Mouse (Mus musculus) spleen, postnatal 14 days (tissue): ENCODE measurements around the gene Slc30a9.

Source experiments
- DNase-seq, 2 experiments: peaks; one replicate each; pipeline ENCODE4 v3.0.0; 2021 to 2022; ENCODE audit warnings: low spot score in 2 of 2

Gene Slc30a9

DNA sequence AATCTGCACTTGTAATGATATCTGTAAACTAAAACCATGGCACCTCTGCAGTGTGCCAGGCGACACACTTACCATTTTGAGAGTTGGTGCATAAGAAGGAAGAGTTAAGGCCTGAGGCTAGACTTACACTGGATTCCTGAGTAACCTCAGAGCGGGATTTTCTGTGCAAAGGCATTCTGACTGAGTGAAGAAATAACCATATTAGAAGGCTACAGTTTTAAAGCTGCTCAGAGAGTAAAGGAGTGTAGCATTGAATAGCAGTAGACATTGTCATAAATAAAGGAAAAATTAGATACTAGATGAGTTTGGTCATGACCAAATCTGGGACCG lies 5.7 kb downstream of the Slc30a9 start:
- no peak for DNase-seq

- DNase-seq: no peak
These were observed 15.0 kb downstream of the Slc30a9 start for GRCm38 (mm10) chr5:67321656-67322268.

DNA sequence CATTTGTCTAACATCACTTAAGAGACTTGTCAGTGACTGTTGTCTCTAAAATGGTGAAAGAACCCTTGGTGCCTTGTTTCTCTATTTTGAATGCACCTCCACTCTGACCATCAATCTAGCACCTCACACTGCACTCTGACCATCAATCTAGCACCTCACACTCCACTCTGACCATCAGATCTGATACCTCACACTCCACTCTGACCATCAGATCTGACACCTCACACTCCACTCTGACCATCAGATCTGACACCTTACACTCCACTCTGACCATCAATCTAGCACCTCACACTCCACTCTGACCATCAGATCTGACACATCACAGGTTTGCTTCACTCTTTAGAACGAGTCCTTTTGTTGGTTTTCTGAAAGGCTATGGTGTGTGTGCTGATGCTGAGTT lies 17.3 kb downstream of the Slc30a9 start:
- no peak for DNase-seq

- no peak for DNase-seq
These were observed 34.1 kb downstream of the Slc30a9 start for GRCm38 (mm10) chr5:67340811-67341210.

DNA sequence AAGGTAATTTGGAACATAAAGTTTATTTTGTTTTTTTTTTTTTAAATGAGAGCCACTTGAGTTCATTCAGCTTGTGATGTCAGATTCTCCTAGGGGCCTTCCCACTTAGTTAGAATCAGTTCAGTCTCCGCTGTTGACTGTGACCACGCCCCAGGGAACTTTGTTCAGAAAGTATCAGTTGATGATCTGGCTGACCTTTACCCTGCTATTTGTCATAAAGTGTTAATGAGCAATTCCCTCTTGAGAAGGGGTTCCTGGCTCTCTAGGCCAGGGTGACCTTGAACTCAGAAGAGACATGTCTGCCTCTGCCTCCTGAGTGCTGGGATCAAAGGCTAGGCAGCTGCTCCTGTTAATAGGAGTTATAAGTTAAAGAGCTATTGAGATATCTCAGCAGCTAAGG lies 40.3 kb downstream of the Slc30a9 start:
- DNase-seq: no peak

GRCm38 (mm10) chr5:67348949-67349348 lies 42.2 kb downstream of the Slc30a9 start:
- no peak for DNase-seq

DNA sequence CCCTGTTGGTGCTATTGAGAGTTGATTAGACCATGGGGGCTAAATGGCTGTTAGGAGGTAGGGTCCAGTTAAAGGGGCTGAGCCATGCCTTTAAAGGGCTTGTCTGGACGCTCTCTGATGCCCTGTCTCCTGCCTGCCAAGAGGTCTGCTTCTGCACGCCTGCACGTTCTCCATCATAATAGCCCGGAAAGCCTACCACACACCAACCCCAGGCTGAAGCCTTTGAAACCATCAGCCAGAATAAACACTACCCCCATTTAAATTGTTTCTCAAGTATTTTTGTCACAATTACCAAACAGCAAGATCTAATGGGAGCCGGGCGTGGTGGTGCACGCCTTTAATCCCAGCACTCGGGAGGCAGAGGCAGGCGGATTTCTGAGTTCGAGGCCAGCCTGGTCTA lies 55.6 kb downstream of the Slc30a9 start:
- DNase-seq: no peak

DNA sequence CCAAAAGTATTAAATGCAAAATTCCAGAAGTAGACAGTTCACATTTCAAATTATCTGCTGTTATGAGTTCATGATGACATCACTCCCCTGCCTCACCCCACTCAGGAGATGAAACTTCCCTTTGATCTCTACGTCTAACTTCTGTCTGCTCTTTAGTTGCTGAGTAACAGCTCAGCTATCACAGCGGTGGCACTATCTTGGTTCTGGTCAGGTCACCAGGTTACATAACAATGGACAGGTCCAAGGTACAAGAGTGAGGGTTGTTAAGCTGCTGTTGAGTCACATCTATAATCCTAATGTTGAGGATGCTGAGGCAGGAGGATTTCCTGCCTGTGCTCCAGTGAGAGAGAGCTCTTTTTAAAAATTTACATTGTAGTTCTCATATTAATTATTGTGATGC lies 56.2 kb downstream of the Slc30a9 start:
- no peak for DNase-seq

DNA sequence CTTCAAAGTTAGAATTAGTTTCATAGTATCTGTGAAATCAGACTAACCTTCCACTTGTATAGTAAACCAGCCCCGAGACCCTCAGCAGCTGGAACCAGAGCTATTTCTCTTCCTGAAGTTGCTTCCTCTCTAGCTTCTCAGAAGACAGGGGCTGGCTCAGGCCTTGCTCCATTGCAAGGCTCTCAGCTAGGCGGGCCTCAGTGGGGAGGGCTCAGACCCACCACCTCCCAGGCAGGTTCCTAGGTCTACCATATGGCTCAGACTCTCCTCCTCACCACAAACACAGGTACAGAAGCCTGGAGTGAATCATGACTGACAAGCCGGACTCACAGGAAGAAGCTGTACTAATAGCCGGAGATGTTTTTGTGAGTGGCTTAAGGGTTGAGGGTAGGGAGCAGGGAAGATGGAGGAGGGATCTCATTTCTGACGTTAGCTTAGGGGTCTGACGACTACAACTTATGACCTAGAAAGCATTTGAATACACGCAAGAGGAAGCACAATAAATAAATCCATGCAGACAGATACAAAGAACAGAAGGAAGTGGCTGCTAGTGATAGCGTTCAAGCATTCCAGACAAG lies 70.4 kb downstream of the Slc30a9 start:
- DNase-seq: no peak

DNA sequence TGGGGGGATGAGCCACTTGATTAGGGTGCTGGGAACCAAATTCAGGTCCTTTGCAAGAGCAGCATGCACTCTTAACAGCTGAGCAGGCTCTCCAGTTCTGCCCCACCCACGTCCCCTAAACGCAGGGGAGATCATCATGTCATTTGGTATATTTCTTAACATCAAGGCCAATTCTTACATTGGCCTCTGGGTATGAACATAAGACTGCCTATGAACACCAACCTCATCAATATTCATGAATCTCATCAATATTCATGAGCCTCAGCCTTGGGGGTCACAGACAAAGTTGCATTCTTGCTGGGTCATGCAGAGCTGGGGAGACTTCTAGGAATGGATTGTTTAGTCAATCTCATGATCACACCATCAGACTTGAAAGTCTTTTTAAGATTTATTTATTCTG lies 74.9 kb downstream of the Slc30a9 start:
- DNase-seq: no peak

GRCm38 (mm10) chr5:67382556-67382955 lies 75.8 kb downstream of the Slc30a9 start:
- no peak for DNase-seq

GRCm38 (mm10) chr5:67393951-67394350 lies 87.2 kb downstream of the Slc30a9 start:
- no peak for DNase-seq

GRCm38 (mm10) chr5:67395211-67395851 lies 88.6 kb downstream of the Slc30a9 start:
- no peak for DNase-seq

DNA sequence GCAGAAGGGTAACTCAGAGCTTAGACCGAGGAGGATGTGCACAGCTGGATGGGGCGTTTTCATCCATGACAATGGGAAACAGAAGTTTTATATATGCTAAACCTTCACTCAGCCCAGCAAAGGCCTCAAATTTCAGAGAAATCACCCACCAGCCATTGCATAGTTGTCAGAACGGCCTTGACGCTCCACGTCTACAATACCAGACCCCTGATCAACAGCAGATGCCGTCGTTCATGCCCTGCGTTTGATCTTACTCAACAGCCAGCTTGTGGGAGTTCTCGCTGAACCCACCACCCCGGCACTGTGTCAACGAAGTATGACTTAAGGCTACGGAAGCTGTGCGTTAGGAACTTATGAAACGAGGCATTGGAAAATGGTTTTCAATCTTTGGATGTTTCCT lies 90.4 kb downstream of the Slc30a9 start:
- DNase-seq: no peak

DNA sequence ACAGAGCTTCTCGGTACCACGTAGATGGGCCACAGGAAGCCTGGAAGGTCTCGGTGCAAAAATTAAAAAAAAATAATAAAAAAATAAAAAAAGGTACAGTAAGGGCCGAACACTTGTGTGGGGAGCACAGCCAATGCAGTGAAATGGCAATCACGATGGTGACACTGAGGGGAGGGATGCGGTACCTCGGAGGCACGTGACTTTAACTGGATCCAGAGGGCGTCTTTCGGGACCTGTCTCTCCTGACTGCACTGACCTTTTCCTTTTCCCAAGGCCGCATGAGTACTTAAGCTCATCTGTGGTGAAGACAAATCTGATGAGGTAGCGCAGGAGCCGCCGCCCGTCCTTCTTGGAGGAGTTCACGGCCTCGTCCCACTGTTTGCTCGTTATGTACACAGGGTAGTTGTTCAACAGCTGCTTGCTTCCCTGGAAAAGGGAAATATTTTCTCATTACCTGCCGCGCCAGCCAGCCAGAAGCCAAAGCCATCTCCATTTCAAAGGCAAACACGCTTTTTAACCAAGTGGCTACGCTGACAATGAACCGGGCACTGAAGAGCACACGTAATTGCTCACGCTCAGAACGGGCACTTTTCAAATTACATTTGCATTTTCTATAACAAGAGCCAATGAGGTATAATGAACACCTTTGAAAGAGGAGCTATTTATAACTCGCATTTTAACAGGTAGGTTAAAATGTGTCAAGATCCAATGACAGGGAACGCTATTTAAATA lies 93.3 kb downstream of the Slc30a9 start:
- DNase-seq: no peak

DNA sequence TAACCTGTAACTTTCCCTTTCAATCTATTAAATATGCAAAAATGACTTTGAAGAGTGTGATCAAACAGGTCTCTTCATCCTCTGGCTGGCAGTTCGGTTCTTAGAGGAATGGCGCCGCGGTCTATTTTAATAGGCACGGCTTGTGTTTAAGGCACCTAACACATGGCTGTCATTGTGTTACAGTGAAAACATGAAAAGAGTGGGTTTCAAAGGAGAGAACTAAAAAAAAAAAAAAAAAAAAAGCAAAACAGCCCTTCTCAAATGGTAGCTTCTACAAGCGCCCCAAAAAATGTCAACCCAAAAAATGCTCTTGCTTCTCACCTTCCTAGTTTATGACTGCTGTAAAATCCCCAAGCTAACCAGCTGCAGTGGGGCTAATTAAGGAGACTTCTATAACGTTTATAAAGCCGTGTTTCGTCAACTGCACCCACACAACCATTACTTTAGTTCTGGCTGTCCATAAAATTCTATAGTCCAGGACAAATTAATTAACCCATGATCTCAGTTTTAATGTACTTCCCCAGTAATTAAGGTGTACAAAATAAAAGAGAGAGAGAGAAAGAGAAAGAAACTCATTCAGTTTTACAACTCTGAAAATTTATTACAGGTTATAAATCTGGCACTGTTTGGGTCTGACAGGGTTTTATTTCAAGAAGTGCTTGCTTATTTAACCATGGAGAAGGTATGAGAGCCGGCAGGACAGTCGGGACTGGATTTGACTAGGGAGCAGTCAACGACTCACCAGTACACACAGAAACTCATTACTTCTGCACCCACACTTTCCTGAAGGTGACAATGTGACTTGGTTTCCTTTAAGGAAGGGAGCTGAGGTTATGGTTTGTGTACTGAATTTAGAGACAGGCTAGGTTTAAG lies 94.1 kb downstream of the Slc30a9 start:
- no peak for DNase-seq

- DNase-seq: no peak
These were observed 94.9 kb downstream of the Slc30a9 start for GRCm38 (mm10) chr5:67401612-67402011.

DNA sequence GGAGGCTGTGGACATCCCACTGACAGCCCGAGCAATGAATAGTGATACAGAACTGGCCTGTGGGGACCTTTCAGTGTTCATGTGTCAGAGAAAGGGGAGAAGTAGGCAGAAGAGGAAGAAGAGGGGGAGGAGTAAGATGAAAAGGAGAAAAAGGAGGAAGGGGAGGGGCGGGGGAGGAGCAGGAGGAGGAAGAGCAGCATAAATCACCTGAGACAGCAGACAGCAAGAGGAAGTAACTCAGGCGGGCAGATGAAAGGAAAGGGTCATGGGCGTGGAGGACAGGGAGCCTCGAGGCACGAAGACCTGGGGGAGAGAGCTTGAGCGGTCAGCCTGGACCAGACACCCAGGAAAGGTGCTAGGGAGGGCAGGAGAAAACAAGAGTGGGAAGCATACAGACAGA lies 97.6 kb downstream of the Slc30a9 start:
- DNase-seq: no peak

DNA sequence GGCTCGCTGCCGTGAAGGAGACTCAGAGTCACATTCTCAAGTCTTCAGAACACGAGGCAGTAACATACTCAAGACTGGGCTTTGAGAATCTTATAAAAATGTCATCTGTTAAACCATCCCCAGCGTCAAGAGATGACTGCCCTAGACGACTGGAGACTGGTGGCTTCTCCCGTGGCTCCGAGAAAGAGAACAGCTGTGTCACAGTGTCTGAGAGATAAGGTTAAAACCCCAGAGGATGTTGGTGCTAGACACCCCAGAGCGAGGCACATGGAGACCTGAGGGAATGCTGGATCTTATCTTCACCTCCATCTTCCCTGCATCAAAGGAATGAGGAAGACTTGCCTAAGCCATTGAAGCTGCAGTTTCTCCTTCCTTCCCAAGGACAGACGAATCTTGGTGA lies 98.2 kb downstream of the Slc30a9 start:
- no peak for DNase-seq
